Mouse (Mus musculus) myocyte (in vitro differentiated cells): Measurements from ENCODE around the gene 1300017J02Rik.

Experiments used
- E2F4 ChIP-seq: IDR thresholded peaks from one replicate; pipeline ENCODE4 v1.6.1; 2011; ENCODE audit warnings: mild to moderate bottlenecking, control low read depth, moderate library complexity; ENCODE audit not compliant: insufficient read depth
- MYOD1 ChIP-seq, 3 experiments: IDR thresholded peaks; one replicate each; pipeline ENCODE4 v1.6.1; 2011; ENCODE audit warnings: control low read depth in 2 of 3, low read depth in 2 of 3, mild to moderate bottlenecking in 2 of 3, moderate library complexity in 1 of 3; ENCODE audit not compliant: insufficient read length in 2 of 3, control insufficient read depth in 1 of 3
- POLR2A ChIP-seq: IDR thresholded peaks from one replicate; pipeline ENCODE4 v1.6.1; 2011; ENCODE audit warnings: low read depth, mild to moderate bottlenecking, control low read depth, moderate library complexity; ENCODE audit not compliant: insufficient read length
- REST ChIP-seq: IDR thresholded peaks from one replicate; pipeline ENCODE4 v1.6.1; 2011; ENCODE audit warnings: mild to moderate bottlenecking, control low read depth, moderate library complexity; ENCODE audit not compliant: insufficient read depth, insufficient read length
- USF1 ChIP-seq: IDR thresholded peaks from one replicate; pipeline ENCODE4 v1.6.1; 2011; ENCODE audit warnings: low read depth, mild to moderate bottlenecking, control low read depth, moderate library complexity

DNA sequence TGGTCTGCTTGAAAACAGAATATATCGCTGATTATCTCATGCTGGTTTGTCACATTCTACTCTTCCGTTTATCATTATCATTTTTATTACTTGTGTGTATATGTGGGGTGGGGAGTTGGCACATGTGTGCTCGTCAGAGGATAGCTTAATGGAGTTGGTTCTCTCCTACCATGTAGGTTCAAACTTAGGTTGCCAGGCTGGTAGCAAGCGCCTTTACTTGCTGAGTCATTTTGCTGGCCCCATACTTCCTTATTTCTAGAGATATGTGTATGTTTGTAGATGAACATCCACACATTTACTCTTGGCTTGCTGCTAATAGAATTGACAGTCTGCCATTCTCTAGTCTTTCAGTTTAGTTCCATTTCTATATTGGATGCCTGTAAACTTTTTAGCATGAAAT is 42.2 kb upstream of the 1300017J02Rik start:
- TF ChIP-seq REST (no peak), E2F4 (no peak), POLR2A (no peak), MYOD1 (IDR thresholded peaks at IDR 0.05; ENCODE audit: control insufficient read depth in 1 of 3, insufficient read length in 2 of 3, low read depth in 2 of 3) (no peak), USF1 (no peak)
